Mouse (Mus musculus): ENCODE results near the gene Bbip1. TPM values are rescaled to one million over a fixed set of nuclear protein-coding genes. Genes with fewer than 3 reads are reported as not detected.

The Bbip1 gene
- total RNA-seq, 2 experiments from 2014 or later: 73.0 to 75.9 TPM

GRCm38 (mm10) chr19:53894538-53895121 is 49.8 kb downstream of the Bbip1 start:
- DNase-seq (ENCODE audit: low spot score in 2 of 2): no peak
- intact Hi-C loops (cut with DNase I): no loop called here

DNA sequence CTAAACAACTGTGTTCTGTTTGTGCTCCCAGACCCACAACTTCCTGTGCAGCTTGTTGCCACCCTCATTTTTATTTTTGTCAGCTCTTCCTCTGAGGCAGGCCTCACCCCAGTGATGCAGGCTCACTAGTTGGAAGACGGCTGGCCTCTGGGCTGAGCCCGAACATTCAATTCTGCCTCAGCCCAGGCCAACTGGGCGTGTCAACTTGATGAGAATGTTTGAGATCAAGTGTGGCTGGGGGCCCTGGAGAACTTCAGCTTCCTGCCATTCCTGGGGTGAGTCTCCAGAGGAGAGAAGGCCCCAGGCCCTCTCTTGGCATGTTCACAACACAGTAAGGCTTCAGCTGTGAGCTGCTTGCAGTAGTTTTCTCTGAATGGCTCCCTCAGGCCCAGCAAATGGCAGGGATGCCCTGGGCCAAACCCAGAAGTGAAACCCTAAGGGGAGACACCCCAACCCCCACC is 50.7 kb downstream of the Bbip1 start:
- DNase-seq (ENCODE audit: low spot score in 2 of 2): no peak
- intact Hi-C loops (cut with DNase I): no loop called here

DNA sequence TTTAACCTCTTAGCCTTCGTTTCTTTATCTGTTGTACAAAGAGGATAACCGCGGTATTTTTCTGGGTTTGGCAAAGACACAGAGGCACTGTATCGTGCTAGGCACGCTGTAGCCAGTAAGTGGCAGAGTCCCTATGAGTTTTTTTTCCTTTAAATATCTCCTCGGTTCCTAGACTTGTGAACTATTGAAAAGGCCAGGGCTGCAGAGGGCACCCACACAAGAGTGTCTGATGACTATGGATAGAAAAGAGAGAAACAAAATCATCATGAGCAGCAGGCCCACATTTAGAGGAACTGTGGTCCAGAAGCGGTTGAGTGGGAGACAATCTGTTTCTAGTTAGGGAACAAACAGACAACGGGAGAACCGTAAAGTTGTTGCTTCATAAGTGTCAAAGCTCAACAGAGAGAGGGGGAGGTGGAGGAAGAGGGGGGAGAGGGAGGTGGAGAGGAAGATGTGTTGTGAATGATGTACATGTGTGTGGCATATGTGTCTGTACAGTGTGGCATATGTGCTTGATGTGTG is 51.5 kb downstream of the Bbip1 start:
- peak in 1 of 2 experiments; percentile 54 for DNase-seq (ENCODE audit: low spot score in 2 of 2)
- intact Hi-C loops (cut with DNase I): no loop called here

DNA sequence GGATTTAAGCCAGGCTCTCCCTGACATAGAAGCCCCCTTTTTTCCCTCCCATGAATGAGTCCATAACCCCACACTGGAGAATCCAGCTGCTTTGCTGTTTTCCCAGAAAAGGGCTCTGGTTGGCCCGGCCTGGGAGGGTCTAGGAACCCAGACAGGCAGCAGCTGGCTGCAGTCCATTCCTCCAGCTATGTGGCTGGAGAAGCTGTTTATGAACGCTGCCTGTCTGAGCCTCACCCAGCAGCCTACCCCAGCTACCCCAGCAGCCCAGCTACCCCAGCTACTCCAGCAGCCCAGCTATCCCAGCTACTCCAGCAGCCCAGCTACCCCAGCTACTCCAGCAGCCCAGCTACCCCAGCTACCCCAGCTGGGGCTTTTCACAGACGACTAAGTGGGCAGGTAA is 52.4 kb downstream of the Bbip1 start, which contains the start of gene Pdcd4:
Pdcd4 (plus strand) TSS at position 171 of the 400 bp plus-strand sequence.
- DNase-seq (ENCODE audit: low spot score in 2 of 2): no peak
- intact Hi-C loops (cut with DNase I): no loop called here

- intact Hi-C loops (cut with DNase I): no loop called here
These were observed 52.9 kb downstream of the Bbip1 start for GRCm38 (mm10) chr19:53891569-53891968.

GRCm38 (mm10) chr19:53890781-53891251 is 53.6 kb downstream of the Bbip1 start:
- intact Hi-C loops (cut with DNase I): no loop called here
- DNase-seq (ENCODE audit: low spot score in 2 of 2): no peak

More at GRCm38 (mm10) chr19:53891569-53891968, 52.9 kb downstream of the Bbip1 start:
- no peak for DNase-seq (ENCODE audit: low spot score in 2 of 2)

DNA sequence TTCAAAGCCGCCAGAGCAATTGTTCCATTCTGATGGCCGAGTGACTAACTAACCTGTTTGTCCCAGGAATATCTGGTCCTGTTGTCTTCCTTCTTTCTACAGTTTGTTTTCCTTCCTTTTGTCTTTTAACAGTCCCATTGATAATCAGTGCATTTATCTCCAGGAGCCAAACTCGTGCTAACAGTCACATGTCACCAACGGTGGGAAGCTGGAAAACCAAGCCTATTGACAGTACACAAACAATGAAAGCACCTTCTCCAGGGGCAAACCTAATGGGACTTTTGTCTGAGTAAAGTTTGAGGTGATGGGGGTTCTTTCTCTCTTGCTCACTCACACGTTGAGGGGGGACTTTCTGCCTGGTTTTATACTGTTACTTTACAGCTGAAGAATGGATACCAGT is 54.2 kb downstream of the Bbip1 start:
- intact Hi-C loops (cut with DNase I): no loop called here
- DNase-seq (ENCODE audit: low spot score in 2 of 2): no peak

GRCm38 (mm10) chr19:53889555-53889954 is 54.9 kb downstream of the Bbip1 start:
- DNase-seq (ENCODE audit: low spot score in 2 of 2): no peak
- intact Hi-C loops (cut with DNase I): no loop called here

GRCm38 (mm10) chr19:53888331-53888730 is 56.1 kb downstream of the Bbip1 start:
- DNase-seq (ENCODE audit: low spot score in 2 of 2): no peak
- intact Hi-C loops (cut with DNase I): no loop called here

- no peak for DNase-seq (ENCODE audit: low spot score in 2 of 2)
- intact Hi-C loops (cut with DNase I): no loop called here
These were observed 56.6 kb downstream of the Bbip1 start for GRCm38 (mm10) chr19:53887822-53888221.

- no peak for DNase-seq (ENCODE audit: low spot score in 2 of 2)
- intact Hi-C loops (cut with DNase I): no loop called here
These were observed 57.7 kb downstream of the Bbip1 start for GRCm38 (mm10) chr19:53886576-53887370.

DNA sequence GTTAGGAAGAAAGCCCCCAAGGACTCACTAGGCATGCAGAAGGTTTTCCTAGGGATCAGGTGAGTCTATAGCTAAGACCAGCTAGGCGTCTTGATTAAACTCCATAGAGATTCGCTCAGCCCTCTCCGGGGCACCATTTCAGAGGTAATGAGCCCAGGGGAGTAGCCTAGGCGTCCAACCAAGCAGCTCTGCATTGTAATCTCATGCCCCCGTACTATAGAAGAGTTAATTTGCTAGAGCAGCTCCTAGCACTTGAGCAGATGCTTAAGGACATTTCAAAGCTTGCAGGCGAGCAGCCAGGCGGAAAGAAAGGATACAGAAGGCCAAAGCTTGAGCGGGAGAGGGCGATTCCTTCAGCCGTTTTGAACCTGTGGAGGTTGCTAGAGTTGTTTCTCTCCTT is 59.0 kb downstream of the Bbip1 start:
- intact Hi-C loops (cut with DNase I): no loop called here
- no peak for DNase-seq (ENCODE audit: low spot score in 2 of 2)

DNA sequence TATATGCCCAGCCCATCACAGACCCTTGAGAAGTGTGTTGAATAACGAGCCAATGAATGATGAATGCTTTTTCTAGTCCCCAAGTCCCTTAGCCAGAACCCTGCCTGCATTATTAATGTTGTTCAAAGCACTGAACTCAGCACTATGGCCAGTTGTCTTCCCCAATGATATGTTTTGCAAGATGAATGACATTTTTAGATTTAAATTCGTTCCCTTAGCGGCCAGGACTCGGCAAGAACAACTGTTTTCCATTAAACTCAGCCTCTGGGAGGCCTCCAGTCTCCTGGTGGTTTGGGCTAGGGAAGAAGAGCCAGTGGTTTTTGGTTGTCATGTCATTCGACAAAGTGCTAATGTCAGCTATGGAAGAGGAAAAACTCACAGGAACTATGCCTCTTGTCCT is 62.6 kb downstream of the Bbip1 start:
- DNase-seq (ENCODE audit: low spot score in 2 of 2): no peak
- intact Hi-C loops (cut with DNase I): no loop called here

GRCm38 (mm10) chr19:53880460-53880859 is 64.0 kb downstream of the Bbip1 start:
- intact Hi-C loops (cut with DNase I): no loop called here
- no peak for DNase-seq (ENCODE audit: low spot score in 2 of 2)

Other genes with a start within 250 kb of the Bbip1 start
- 100 to 1,000 TPM; 102 to 105 TPM for gene Pdcd4, start 52.4 kb downstream of the Bbip1 start, total RNA-seq (2021)
- gene Shoc2, start 321 bp downstream of the Bbip1 start, total RNA-seq (2021): 10 to 100 TPM; 49.1 to 52.4 TPM
- 10 to 100 TPM; 28.0 to 33.8 TPM for gene Adra2a, start 99.5 kb upstream of the Bbip1 start, total RNA-seq (2021)